Mouse (Mus musculus) adrenal gland, postnatal 0 days (tissue): Measurements from ENCODE around the gene Zfp408. TPM values are rescaled to one million over a fixed set of nuclear protein-coding genes. Genes with fewer than 3 reads are reported as not detected.

Experiments
- polyA plus RNA-seq: library from polyadenylated mRNA; unstranded; fragments of >200 nt; fragmentation: Nextera tagmentation; extraction: Ambion mirVana; gene quantifications from 2 replicates; pipeline ENCODE4 v1.2.1, GENCODE M21; 2015

The Zfp408 gene
- polyA plus RNA-seq, result 5.7 and 7.9 TPM in 2 replicates

DNA sequence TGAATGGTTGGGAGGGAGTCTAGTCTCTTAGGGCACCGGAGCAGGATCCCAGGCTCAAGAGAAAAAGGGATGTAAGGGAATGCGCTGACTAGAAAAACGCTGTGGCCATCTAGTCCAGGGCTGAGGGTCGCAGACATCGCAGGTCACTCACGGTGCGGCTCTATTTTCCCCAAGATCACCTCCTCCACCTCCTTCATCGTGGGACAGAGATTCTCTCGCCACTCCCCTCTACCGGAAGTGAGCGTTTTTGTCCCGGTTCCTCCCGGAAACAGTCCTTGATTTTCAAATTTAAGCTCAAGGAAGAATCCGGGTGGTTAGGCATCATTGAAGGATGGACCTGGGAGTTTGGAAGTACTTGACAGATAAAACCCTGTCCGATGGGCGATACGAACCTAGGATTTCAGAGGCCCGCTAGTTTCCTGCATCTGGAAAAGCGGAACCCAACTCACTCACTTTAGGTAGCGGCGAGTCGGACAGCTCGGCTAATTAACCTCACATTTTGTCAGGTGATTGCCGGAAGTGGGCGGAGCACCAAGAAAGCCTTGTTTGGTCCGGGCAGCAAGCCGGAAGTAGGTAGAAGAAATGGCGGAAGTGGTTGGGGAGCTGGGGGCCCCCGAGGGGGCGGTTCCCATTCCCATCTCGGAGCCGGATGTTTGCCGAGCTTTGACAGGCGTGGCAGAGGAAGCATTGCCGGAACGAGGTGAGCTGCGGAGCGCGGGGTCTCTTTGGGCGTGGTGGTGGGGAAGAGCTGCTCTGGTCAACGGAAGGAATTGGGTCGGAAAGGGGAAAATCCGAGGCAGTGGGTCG, at the start of gene Zfp408, which contains the start of gene Arhgap1:
Gene Zfp408 (minus strand): TSS at position 239 of the 807 bp plus-strand sequence.
Gene Arhgap1 (plus strand): TSS at position 308 of the 807 bp plus-strand sequence.

DNA sequence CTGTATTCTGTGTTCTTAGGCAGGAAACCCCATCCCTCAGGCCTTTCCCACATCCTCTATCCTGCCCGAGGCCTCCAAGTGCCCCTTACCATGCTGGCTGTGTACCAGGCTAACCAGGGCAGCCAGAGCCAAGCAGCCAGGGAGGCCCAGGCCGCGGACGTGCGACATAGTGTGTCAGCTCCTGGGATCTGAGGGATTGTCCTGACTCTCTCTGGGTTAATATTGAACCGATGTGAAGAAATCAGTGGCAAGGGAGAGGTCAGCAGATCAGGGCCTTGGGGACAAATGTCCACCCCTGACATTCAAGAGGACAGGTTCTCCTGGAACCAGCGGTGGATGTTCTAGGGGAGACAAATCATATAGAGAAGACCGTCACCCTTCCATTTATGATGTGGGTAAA, 13.4 kb downstream of the Zfp408 start, which contains the start of gene F2:
Gene F2 (minus strand): TSS at position 186 of the 400 bp plus-strand sequence.

Other genes starting within 250 kb of the Zfp408 start
- gene 1110051M20Rik, start 205.1 kb downstream of the Zfp408 start, polyA plus RNA-seq, result 40.5 and 41.8 TPM in 2 replicates
- 3.9 and 4.7 TPM in 2 replicates for gene Lrp4, start 192.3 kb downstream of the Zfp408 start, polyA plus RNA-seq
- gene Ckap5, start 123.0 kb downstream of the Zfp408 start, polyA plus RNA-seq, result 27.9 and 33.4 TPM in 2 replicates
- gene F2, start 13.4 kb downstream of the Zfp408 start, polyA plus RNA-seq, result 26.8 and 30.9 TPM in 2 replicates
- 74.1 and 82.4 TPM in 2 replicates for gene Arhgap1, start 69 bp upstream of the Zfp408 start, polyA plus RNA-seq
- 28.0 and 45.7 TPM in 2 replicates for gene Atg13, start 60.8 kb upstream of the Zfp408 start, polyA plus RNA-seq
- gene Harbi1, start 61.1 kb upstream of the Zfp408 start, polyA plus RNA-seq, result 12.4 and 16.2 TPM in 2 replicates
- 7.8 and 9.5 TPM in 2 replicates for gene Ambra1, start 80.3 kb upstream of the Zfp408 start, polyA plus RNA-seq